Mouse (Mus musculus): ENCODE results near the gene Esrrg.

GRCm38 (mm10) chr1:188017956-188018862 lies 409.6 kb downstream of the Esrrg start:
- no peak for TF ChIP-seq POLR2A (IDR thresholded peaks at IDR 0.05; ENCODE audit: insufficient read depth, low read depth, low read length)
- peak; percentile 34 for TF ChIP-seq CTCF (IDR thresholded peaks at IDR 0.05)
- no peak for TF ChIP-seq EP300 (IDR thresholded peaks at IDR 0.05; ENCODE audit: insufficient read depth, low read depth, low read length)
